Mouse (Mus musculus): ENCODE measurements around the gene Rnf152. TPM values are rescaled to one million over a fixed set of nuclear protein-coding genes. Genes with fewer than 3 reads are reported as not detected.

The Rnf152 gene
- polyA plus RNA-seq, 1 experiment: 6.2 TPM

- H3K27ac ChIP-seq (ENCODE audit: insufficient read depth, low read depth, low read length): peak overlapping the region; percentile 30
- no peaks in the 10 kb centered on the region for H3K27me3 ChIP-seq (replicated peaks; ENCODE audit: control insufficient read depth, insufficient read depth, low read length)
- under 1% methylated on average over 23 of the region's 23 CpGs for WGBS
- no peak for TF ChIP-seq CTCF (conservative IDR thresholded peaks at IDR 0.05; ENCODE audit: insufficient read depth, insufficient read length, low read depth, low read length)
- no peak for TF ChIP-seq POLR2A (IDR thresholded peaks at IDR 0.05; ENCODE audit: low read depth, low read length)
- no peaks in the 10 kb centered on the region for H3K36me3 ChIP-seq (ENCODE audit: control insufficient read depth, insufficient read depth, low read length)
- peak; percentile 40 for DNase-seq
- H3K4me1 ChIP-seq (ENCODE audit: control insufficient read depth, insufficient read depth, low read length): no peaks in the 10 kb centered on the region; the same call in 1 of the 2 replicates
- peak overlapping the region; percentile 74 for H3K4me3 ChIP-seq (ENCODE audit: insufficient read depth, low read depth, low read length)
Measured at GRCm38 (mm10) chr1:105355910-105356290, 610 bp downstream of the Rnf152 start.

GRCm38 (mm10) chr1:105354901-105355891, 1.3 kb downstream of the Rnf152 start:
- DNase-seq: no peak
- WGBS: 14% methylated on average over 30 of the region's 30 CpGs
- Histone ChIP-seq H3K27me3 (replicated peaks; ENCODE audit: control insufficient read depth, insufficient read depth, low read length) (no peaks in the 10 kb centered on the region), H3K27ac (ENCODE audit: insufficient read depth, low read depth, low read length) (no peak overlapping the region), H3K36me3 (ENCODE audit: control insufficient read depth, insufficient read depth, low read length) (no peaks in the 10 kb centered on the region), H3K4me1 (ENCODE audit: control insufficient read depth, insufficient read depth, low read length) (no peaks in the 10 kb centered on the region; the same call in 1 of the 2 replicates), H3K4me3 (ENCODE audit: insufficient read depth, low read depth, low read length) (peak overlapping the region; percentile 74)
- no peak for TF ChIP-seq CTCF (conservative IDR thresholded peaks at IDR 0.05; ENCODE audit: insufficient read depth, insufficient read length, low read depth, low read length)
- no peak for TF ChIP-seq POLR2A (IDR thresholded peaks at IDR 0.05; ENCODE audit: low read depth, low read length)

- no peak for TF ChIP-seq CTCF (conservative IDR thresholded peaks at IDR 0.05; ENCODE audit: insufficient read depth, insufficient read length, low read depth, low read length)
- no peak for TF ChIP-seq POLR2A (IDR thresholded peaks at IDR 0.05; ENCODE audit: low read depth, low read length)
- H3K4me1 ChIP-seq (ENCODE audit: control insufficient read depth, insufficient read depth, low read length): no peaks in the 10 kb centered on the region
- H3K27me3 ChIP-seq (replicated peaks; ENCODE audit: control insufficient read depth, insufficient read depth, low read length): no peaks in the 10 kb centered on the region
- WGBS: 84% methylated on average over 4 of the region's 4 CpGs
- DNase-seq: no peak
- no peak overlapping the region for H3K27ac ChIP-seq (ENCODE audit: insufficient read depth, low read depth, low read length)
- no peaks in the 10 kb centered on the region for H3K36me3 ChIP-seq (ENCODE audit: control insufficient read depth, insufficient read depth, low read length)
- no peak overlapping the region for H3K4me3 ChIP-seq (ENCODE audit: insufficient read depth, low read depth, low read length)
Measured at GRCm38 (mm10) chr1:105351806-105352205, 4.7 kb downstream of the Rnf152 start.

- no peak overlapping the region for H3K27ac ChIP-seq (ENCODE audit: insufficient read depth, low read depth, low read length)
- no peak overlapping the region for H3K4me3 ChIP-seq (ENCODE audit: insufficient read depth, low read depth, low read length)
- H3K36me3 ChIP-seq (ENCODE audit: control insufficient read depth, insufficient read depth, low read length): no peaks in the 10 kb centered on the region
- DNase-seq: no peak
- WGBS: 84% methylated on average over 6 of the region's 6 CpGs
- peaks cover 15% of the 10 kb centered on the region for H3K4me1 ChIP-seq (ENCODE audit: control insufficient read depth, insufficient read depth, low read length)
- H3K27me3 ChIP-seq (replicated peaks; ENCODE audit: control insufficient read depth, insufficient read depth, low read length): no peaks in the 10 kb centered on the region
- TF ChIP-seq POLR2A (IDR thresholded peaks at IDR 0.05; ENCODE audit: low read depth, low read length) (no peak), CTCF (conservative IDR thresholded peaks at IDR 0.05; ENCODE audit: insufficient read depth, insufficient read length, low read depth, low read length) (no peak)
Measured at GRCm38 (mm10) chr1:105342305-105342704, 14.2 kb downstream of the Rnf152 start.

- Histone ChIP-seq H3K4me3 (ENCODE audit: insufficient read depth, low read depth, low read length) (no peak overlapping the region), H3K36me3 (ENCODE audit: control insufficient read depth, insufficient read depth, low read length) (no peaks in the 10 kb centered on the region), H3K4me1 (ENCODE audit: control insufficient read depth, insufficient read depth, low read length) (peaks cover 15% of the 10 kb centered on the region), H3K27ac (ENCODE audit: insufficient read depth, low read depth, low read length) (no peak overlapping the region), H3K27me3 (replicated peaks; ENCODE audit: control insufficient read depth, insufficient read depth, low read length) (no peaks in the 10 kb centered on the region)
- no peak for DNase-seq
- no peak for TF ChIP-seq POLR2A (IDR thresholded peaks at IDR 0.05; ENCODE audit: low read depth, low read length)
- TF ChIP-seq CTCF (conservative IDR thresholded peaks at IDR 0.05; ENCODE audit: insufficient read depth, insufficient read length, low read depth, low read length): no peak
Measured at GRCm38 (mm10) chr1:105340943-105341342, 15.6 kb downstream of the Rnf152 start.

- DNase-seq: peak; percentile 65
- Histone ChIP-seq H3K4me3 (ENCODE audit: insufficient read depth, low read depth, low read length) (no peak overlapping the region), H3K4me1 (ENCODE audit: control insufficient read depth, insufficient read depth, low read length) (peaks cover 22% of the 10 kb centered on the region), H3K27me3 (replicated peaks; ENCODE audit: control insufficient read depth, insufficient read depth, low read length) (no peaks in the 10 kb centered on the region), H3K36me3 (ENCODE audit: control insufficient read depth, insufficient read depth, low read length) (no peaks in the 10 kb centered on the region), H3K27ac (ENCODE audit: insufficient read depth, low read depth, low read length) (peak overlapping the region; percentile 66)
- WGBS: 51% methylated on average over 4 of the region's 4 CpGs
- no peak for TF ChIP-seq CTCF (conservative IDR thresholded peaks at IDR 0.05; ENCODE audit: insufficient read depth, insufficient read length, low read depth, low read length)
- TF ChIP-seq POLR2A (IDR thresholded peaks at IDR 0.05; ENCODE audit: low read depth, low read length): no peak
Measured at GRCm38 (mm10) chr1:105337397-105337796, 19.1 kb downstream of the Rnf152 start.

GRCm38 (mm10) chr1:105336096-105336495, 20.4 kb downstream of the Rnf152 start:
- H3K4me3 ChIP-seq (ENCODE audit: insufficient read depth, low read depth, low read length): no peak overlapping the region
- no peaks in the 10 kb centered on the region for H3K36me3 ChIP-seq (ENCODE audit: control insufficient read depth, insufficient read depth, low read length)
- DNase-seq: peak; percentile 90
- H3K27me3 ChIP-seq (replicated peaks; ENCODE audit: control insufficient read depth, insufficient read depth, low read length): no peaks in the 10 kb centered on the region
- WGBS: 61% methylated on average over 5 of the region's 5 CpGs
- no peak for TF ChIP-seq CTCF (conservative IDR thresholded peaks at IDR 0.05; ENCODE audit: insufficient read depth, insufficient read length, low read depth, low read length)
- peak overlapping the region; percentile 88 for H3K27ac ChIP-seq (ENCODE audit: insufficient read depth, low read depth, low read length)
- H3K4me1 ChIP-seq (ENCODE audit: control insufficient read depth, insufficient read depth, low read length): peaks cover 27% of the 10 kb centered on the region

All from kidney, adult 2 months (tissue).